Mouse (Mus musculus): ENCODE results near the gene Jak3.
A peak's percentile ranks its signal among the peaks of the same experiment; 100 is the strongest.
"Not testable (repeated sequence)": the region's sequence is repeated elsewhere in the genome, so short reads cannot be mapped to it uniquely, and the experiment has no call there.

Gene Jak3

GRCm38 (mm10) chr8:71723047-71723551 is 47.0 kb downstream of the Jak3 start:
- no peak for DNase-seq (ENCODE audit: low spot score in 2 of 2)

GRCm38 (mm10) chr8:71724389-71724788 is 48.3 kb downstream of the Jak3 start:
- no peak for DNase-seq (ENCODE audit: low spot score in 2 of 2)

GRCm38 (mm10) chr8:71725122-71725924 is 49.2 kb downstream of the Jak3 start, which contains the start of gene Fcho1:
Gene Fcho1 (minus strand): TSS chr8:71725716.
- peak in 1 of 2 experiments; percentile 89 for DNase-seq (ENCODE audit: low spot score in 2 of 2)

GRCm38 (mm10) chr8:71728240-71728785 is 52.2 kb downstream of the Jak3 start:
- no peak for DNase-seq (ENCODE audit: low spot score in 2 of 2)

- DNase-seq (ENCODE audit: low spot score in 2 of 2): no peak
Observed at GRCm38 (mm10) chr8:71728826-71729620, 52.9 kb downstream of the Jak3 start.

- DNase-seq (ENCODE audit: low spot score in 2 of 2): peak in 1 of 2 experiments; percentile 71
Observed at GRCm38 (mm10) chr8:71731652-71732230, 55.6 kb downstream of the Jak3 start.

GRCm38 (mm10) chr8:71738316-71738715 is 62.2 kb downstream of the Jak3 start:
- DNase-seq (ENCODE audit: low spot score in 2 of 2): not testable (repeated sequence)

All from frontal cortex, postnatal 36 days (tissue).